Mouse (Mus musculus) adrenal gland, adult 8-10 months (tissue): Measurements from ENCODE around the gene Zmynd19. TPM values are rescaled to one million over a fixed set of nuclear protein-coding genes. Genes with fewer than 3 reads are reported as not detected.

Source experiments
- microRNA-seq, 2 experiments: library from miRNA; unstranded; fragments of <30 nt; microRNA quantifications; one replicate each; pipeline ENCODE4 v1.2.0; 2022
- total RNA-seq, 4 experiments: library from RNA; stranded (reverse); gene quantifications; 2 replicates each; pipeline ENCODE4 v1.2.4; 2022

Zmynd19 gene
- total RNA-seq, 4 experiments from 2014 or later, result 20.5 to 30.3 (median 24.1) TPM

Small RNA genes within 50 kb of the gene (microRNA-seq; reads per million reads assigned to microRNA genes)
- 0 reads per million in 2 experiments for gene Gm22875

Other genes starting within 250 kb of the Zmynd19 start
- gene Cacna1b, start 186.6 kb upstream of the Zmynd19 start, total RNA-seq, result 1 to 10 TPM; 3.1 to 5.4 (median 4.2) TPM
- gene Ehmt1, start 30.2 kb upstream of the Zmynd19 start, total RNA-seq, result 10 to 100 TPM; 47.4 to 78.5 (median 61.6) TPM
- gene Arrdc1, start 14.5 kb upstream of the Zmynd19 start, total RNA-seq, result 10 to 100 TPM; 11.0 to 23.7 (median 18.1) TPM
- 10 to 100 TPM; 11.5 to 24.2 (median 20.2) TPM for gene Dph7, start 12.6 kb downstream of the Zmynd19 start, total RNA-seq
- gene Mrpl41, start 25.3 kb downstream of the Zmynd19 start, total RNA-seq, result 100 to 1,000 TPM in 1 of 4 experiments, 10 to 100 TPM in 3; 85.6 to 109 (median 86.5) TPM
- gene Pnpla7, start 26.2 kb downstream of the Zmynd19 start, total RNA-seq, result 10 to 100 TPM; 67.2 to 94.5 (median 71.2) TPM
- gene Nsmf, start 104.6 kb downstream of the Zmynd19 start, total RNA-seq, result 10 to 100 TPM; 41.6 to 84.4 (median 63.1) TPM
- gene Entpd8, start 130.5 kb downstream of the Zmynd19 start, total RNA-seq, result under 1 TPM in 1 of 4 experiments, not detected in 3; 0.27 TPM
- not detected for gene Noxa1, start 145.4 kb downstream of the Zmynd19 start, total RNA-seq
- 1 to 10 TPM; 2.4 to 3.5 (median 2.7) TPM for gene Nrarp, start 231.0 kb downstream of the Zmynd19 start, total RNA-seq
- gene Tor4a, start 247.1 kb downstream of the Zmynd19 start, total RNA-seq, result 10 to 100 TPM; 27.4 to 35.0 (median 31.7) TPM